Mouse (Mus musculus) CH12F3 (cell line): ENCODE data around the gene Rpl13a.
"Not testable (repeated sequence)": the region's sequence is repeated elsewhere in the genome, so short reads cannot be mapped to it uniquely, and the experiment has no call there.

Source experiments
- in situ Hi-C: fragments of 300-500 bp; cut with MboI; formaldehyde crosslinking; loops from 2 replicates; pipeline ENCODE4 v1.14.3; 2020; ENCODE audit warnings: low sequenced_read_pairs

Rpl13a gene

DNA sequence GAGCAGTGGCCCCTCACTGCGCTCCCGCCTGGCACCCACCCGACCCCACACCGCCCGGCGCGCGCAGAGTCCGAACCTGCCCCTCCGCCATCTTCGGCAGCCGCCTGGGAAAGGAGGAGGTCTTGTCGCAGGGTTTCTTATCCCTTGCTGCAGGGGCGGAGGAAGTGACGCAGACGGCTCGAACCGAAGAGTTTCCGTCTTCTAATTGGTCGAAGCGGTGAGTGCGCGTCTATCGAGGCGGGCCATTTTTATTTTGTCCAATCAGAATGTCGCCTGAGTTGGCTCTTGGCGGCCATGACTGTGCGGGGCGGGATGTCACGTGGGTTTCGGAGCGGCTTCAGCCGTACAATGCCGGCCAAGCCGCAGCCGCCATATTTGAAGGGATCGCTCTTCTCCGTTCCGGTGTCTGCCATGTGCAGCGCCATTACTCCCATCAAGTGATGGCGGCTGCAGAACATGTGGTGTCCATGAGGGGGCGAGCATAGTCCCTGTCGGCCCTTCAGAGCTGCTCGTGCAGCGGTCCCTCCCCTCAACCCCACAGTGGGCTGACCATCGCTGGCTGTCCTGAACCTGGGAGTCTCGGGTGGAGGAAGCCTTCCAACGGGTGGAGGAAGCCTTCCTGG lies at the start of gene Rpl13a:
Gene Rpl13a, minus strand, starts transcription at position 138 of the 623 bp plus-strand sequence.
- in situ Hi-C loops, result no loop called here

GRCm38 (mm10) chr7:45176356-45176755 lies 47.8 kb upstream of the Rpl13a start:
- in situ Hi-C loops, result no loop called here

GRCm38 (mm10) chr7:45175929-45176328 lies 47.4 kb upstream of the Rpl13a start:
- in situ Hi-C loops, result no loop called here

DNA sequence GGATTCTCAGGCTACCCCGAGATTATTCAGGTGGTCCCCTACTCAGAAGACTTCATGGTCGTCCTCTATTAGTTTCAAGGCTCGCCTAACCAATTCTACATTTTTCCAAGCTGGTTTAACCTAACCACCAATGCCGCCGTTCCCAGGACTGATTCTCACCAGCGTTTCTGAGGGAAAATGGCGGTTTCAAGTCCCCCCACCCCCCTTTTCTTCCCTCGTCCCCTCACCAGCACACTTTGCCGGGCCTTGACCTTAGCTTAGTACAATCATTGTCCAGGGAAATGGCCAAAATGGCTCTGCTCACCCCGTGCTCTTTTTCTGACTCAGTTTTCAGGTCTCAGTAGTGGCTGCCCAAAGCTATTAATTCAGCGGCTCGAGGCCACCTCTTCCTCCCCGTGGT lies 46.8 kb upstream of the Rpl13a start:
- in situ Hi-C loops, result no loop called here

DNA sequence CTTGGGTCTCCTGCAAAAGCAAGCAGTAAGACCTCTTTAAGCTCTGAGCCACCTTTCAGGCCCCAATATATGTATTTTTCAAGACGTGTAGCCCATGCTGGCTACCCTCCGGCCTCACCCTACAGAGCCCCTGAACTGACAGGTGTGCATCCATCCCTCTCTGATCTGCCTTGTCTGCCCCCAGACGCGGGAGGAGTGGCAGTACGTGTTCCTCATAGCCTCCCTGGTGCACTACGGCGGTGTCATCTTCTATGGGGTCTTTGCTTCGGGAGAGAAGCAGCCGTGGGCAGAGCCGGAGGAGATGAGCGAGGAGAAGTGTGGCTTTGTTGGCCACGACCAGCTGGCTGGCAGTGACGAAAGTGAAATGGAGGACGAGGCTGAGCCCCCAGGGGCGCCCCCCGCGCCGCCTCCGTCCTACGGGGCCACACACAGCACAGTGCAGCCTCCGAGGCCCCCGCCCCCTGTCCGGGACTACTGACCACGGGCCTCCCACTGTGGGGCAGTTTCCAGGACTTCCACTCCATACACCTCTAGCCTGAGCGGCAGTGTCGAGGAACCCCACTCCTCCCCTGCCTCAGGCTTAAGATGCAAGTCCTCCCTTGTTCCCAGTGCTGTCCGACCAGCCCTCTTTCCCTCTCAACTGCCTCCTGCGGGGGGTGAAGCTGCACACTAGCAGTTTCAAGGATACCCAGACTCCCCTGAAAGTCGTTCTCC lies 46.2 kb upstream of the Rpl13a start:
- in situ Hi-C loops, result no loop called here

- in situ Hi-C loops, result not testable (repeated sequence)
These were observed 45.2 kb upstream of the Rpl13a start for GRCm38 (mm10) chr7:45173772-45174171.

DNA sequence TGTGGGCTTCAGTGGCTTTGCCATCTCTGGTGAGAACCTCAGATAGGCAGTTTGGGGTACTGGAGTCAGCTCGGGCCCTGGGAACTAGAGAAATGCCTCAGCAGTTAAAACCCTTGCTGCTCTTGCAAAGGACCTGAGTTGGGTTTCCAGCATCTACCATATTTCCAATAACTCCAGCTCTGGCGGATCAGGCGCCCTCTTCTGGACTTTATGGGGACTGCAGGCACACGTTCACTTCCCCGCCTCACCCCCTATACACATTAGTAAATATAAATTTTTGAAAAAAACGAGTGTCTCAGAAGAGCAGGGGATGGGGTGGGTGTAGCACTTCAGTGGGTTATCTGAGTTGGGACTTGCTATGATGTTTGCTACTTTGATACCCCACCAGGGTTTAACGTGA lies 44.4 kb upstream of the Rpl13a start:
- in situ Hi-C loops, result no loop called here

DNA sequence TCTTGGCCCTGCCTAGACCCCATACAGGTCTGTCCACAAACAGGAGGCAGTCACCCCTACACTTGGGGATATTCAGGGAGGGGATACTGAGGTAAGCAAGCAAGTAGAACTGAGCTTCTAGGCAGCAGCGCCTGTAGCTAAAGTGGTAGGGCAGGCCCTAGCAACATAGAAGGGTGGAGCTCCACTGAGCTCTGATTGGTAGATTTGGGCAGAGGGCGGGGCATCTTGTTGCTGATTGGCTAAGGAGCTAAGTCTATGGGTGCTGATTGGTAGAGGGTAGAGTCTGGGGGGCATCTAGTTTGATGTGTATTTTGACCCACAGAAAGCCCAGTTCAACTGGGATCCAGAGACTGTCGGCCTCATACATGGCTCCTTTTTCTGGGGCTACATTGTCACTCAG lies 40.9 kb upstream of the Rpl13a start:
- in situ Hi-C loops, result no loop called here

DNA sequence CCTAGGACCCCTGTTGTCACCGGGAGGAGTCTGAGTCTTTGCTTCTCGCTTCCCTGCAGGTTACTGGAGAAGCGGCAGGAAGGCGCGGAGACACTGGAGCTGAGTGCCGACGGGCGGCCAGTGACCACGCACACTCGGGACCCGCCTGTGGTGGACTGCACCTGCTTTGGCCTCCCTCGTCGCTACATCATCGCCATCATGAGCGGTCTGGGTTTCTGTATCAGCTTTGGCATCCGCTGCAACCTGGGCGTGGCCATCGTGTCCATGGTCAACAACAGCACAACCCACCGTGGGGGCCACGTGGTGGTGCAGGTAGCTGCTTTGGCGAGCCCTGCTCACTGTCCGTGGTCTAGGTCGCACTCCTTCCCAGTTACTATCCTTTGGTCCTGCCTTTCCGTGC lies 40.1 kb upstream of the Rpl13a start:
- in situ Hi-C loops, result no loop called here

DNA sequence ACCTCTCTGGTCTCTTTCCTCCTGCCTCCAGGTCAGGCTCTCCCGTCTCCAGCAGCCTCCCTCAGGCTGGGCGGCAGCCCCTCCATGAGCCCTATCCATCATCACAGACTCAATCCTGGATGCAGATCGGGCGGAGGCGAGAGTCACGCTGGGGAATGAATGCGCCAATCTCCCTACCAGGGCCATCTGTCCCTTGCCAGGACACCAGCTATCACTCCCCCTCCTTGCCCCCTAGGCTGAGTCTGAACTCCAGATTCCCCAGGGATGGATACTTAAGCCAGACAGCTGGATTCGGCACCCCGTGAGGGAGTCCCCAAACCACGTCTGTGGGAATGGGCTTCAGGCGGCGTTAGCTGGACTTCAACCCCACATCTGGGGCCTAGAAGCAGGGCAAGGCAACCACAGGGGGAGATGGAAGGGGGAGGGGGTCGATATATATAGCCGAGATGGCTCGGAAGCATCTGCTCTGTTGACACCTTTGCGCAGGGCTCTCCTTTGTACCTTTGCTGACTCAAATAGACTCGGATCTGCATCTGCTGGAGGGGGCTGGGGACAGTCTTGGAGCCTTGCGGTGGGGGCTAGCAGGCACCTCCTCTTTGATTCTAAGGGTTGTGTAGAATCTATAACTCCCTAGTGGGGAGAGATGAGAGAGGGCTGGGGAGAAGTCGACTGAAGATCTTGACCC lies 39.3 kb upstream of the Rpl13a start:
- in situ Hi-C loops, result no loop called here

DNA sequence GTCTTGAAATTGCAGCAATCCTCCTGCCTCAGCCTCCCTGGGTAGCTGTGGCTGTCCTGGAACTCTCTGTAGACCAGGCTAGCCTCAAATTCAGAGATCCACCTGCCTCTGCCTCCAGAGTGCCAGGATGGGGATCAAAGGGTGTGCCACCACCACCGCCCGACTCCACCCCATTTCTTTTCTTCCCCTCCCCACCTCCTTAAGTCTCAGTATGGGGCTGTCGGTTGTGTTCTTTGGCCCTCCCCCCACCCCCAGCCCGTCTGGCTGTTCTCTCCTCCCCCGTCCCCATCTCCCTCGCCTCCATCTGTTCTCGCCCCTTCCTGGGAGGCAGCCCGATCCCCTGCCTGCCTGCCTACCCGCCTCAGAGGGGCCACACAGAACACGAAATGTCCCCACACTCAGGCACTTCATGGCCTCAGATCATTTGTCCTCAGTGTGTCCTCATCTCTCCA lies 38.4 kb upstream of the Rpl13a start:
- in situ Hi-C loops, result no loop called here

DNA sequence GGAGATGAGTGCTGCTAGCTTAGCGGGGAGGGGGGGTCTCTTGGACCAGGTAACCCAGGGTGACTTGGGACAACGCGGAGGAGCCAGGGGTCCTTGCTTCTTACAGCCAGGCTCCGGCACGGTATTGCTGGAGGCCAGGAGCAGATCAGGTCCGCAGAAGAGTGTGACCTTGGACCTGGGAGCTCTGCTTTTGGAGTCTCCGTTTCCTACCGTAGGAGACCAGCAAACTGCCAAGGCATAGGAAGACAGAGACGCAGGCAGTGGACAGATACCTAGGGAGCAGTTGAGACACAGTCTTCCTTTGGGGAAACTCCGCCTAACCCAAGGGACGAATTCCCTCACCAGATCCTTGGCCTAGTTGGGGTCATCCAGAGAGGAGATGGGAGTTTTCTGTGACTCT lies 37.1 kb upstream of the Rpl13a start:
- in situ Hi-C loops, result no loop called here

- in situ Hi-C loops, result no loop called here
These were observed 36.3 kb upstream of the Rpl13a start for GRCm38 (mm10) chr7:45164833-45165232.

DNA sequence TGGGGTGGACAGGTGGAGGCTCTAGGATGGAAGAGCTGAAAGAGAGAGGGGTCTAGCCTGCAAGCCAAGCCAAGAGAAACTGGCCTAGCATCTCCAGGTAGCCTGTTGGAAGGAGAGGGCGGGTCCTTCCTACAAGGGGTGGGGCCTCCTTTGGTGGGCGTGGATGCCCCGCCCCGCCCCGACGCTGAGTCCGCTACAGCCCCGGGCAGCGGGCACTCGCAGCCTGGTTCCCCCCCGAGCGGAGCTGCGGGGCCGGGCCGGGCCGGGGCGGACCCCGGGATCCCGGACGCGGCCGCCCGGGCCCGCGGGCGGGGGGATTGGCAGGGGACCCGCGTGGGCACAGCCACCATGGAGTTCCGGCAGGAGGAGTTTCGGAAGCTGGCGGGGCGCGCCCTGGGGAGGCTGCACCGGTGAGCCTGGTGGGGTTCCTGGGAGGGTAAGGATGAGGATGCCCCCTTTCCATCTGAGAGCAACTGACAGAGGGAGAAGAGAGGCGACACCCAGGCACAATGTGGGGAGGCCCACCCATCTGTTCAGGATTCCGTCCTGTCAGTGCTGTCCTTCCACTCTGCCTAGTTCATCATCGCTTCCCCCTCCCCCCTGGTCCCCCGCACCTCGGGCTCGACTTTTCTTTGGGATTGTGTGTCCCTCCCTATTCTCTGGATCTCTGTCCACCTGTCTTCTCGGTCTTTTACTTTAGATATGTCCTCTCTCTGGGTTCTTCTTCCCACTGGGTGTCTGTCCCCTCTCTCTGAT lies 35.4 kb upstream of the Rpl13a start, which contains the start of gene Slc17a7:
Gene Slc17a7, plus strand, starts transcription at position 215 of the 756 bp plus-strand sequence.
- in situ Hi-C loops, result no loop called here

GRCm38 (mm10) chr7:45162996-45163615 lies 34.5 kb upstream of the Rpl13a start:
- in situ Hi-C loops, result no loop called here

DNA sequence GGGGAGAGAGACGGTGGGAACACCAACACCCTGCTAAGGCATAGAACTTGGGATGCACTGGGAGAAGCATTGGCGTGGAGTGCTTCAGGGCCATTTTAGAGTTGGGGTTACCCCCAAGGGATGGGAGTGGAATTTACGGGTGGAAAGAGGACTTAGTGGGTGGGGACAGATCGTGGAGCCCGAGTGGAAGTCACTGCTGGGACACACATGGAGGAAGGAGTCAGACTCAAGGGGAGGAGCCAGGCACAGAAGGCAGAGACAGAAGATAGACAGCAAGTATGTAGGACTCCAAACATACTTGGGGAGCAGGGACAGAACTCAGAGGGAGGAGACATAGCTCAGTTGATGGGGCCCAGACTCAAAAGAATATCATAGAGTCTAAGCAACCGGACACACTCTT lies 34.0 kb upstream of the Rpl13a start:
- in situ Hi-C loops, result no loop called here

GRCm38 (mm10) chr7:45161612-45162473 lies 33.3 kb upstream of the Rpl13a start:
- in situ Hi-C loops, result no loop called here

GRCm38 (mm10) chr7:45160866-45161265 lies 32.3 kb upstream of the Rpl13a start:
- in situ Hi-C loops, result no loop called here

GRCm38 (mm10) chr7:45160316-45160800 lies 31.8 kb upstream of the Rpl13a start:
- in situ Hi-C loops, result no loop called here

GRCm38 (mm10) chr7:45158991-45159390 lies 30.4 kb upstream of the Rpl13a start:
- in situ Hi-C loops, result loop anchor here (5.0 kb wide), 1 partner anchor 33 kb away; no protein-coding TSS in a partner anchor
